Mouse (Mus musculus): ENCODE measurements around the gene Fam168a.

DNA sequence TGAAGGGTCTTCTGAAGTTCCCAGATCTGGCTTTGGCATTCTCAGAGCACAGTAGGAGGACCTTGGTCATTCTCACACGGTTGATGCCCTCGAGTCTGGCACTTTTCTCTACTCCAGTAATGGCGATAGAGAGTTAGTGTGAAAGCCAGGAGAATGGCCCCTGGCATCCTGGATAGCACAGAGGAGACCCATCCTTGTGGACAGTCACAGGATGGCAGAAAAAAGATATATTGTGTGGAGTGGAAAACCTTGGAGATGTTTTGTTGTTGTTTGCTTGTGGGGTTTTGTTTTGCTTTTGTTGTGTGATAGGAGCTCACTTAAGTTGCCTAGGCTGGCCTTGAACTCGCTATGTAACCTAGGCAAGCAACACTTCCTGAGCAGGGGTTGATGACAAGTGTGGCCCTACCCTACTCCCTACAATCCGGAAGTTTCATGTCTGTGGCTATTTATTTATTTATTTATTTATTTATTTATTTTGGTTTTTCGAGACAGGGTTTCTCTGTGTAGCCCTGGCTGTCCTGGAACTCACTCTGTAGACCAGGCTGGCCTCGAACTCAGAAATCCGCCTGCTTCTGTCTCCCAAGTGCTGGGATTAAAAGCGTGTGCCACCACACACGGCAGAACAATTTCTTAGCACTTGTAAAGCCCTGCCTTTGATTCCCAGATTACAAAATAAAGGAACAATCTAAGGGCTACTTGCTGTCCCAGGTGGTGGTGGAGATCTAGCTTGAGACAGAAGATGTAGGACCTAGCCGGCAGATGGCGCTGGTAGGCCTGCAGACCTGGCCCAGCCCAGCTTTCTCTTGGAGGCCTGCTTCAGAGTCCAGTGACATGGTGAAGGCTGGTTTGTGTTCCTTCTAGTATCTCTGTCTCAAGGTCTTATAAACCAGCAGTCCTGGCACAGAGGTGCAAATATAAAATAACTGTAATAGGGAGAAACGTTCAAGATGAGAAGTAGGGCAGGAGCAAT, 21.1 kb upstream of the Fam168a start:
- TF ChIP-seq EP300 (optimal IDR thresholded peaks at IDR 0.05) (no peak), CTCF (IDR thresholded peaks at IDR 0.05; ENCODE audit: low read depth) (peak; percentile 93)
